ENCODE assay signal across 8 mouse cellular contexts in genomic region chr11:17160242-17160641, GRCm38 (mm10). TPM values are rescaled to one million over a fixed set of nuclear protein-coding genes. Genes with fewer than 3 reads are reported as not detected.
DNase-seq lines count a peak whose midpoint lies in the region; ATAC-seq and TF ChIP-seq lines count a peak whose summit lies in the region.

No protein-coding gene starts in this region.

- H3K9ac ChIP-seq in hindbrain, postnatal 0 days (replicated peaks; ENCODE audit: low read length): peak overlapping the region; percentile 97

- H3K9me3 ChIP-seq in hindbrain, postnatal 0 days (ENCODE audit: low read length): no peaks in the 10 kb centered on the region

- DNase-seq in gastrocnemius, adult 18-20 months (ENCODE audit: low spot score): peak; percentile 63
- no peak for DNase-seq in gastrocnemius, postnatal 36 days
- peak; percentile 76 for DNase-seq in cerebellum, adult 9-11 months
- peak; percentile 31 to 45 for DNase-seq in frontal cortex, postnatal 14 days (ENCODE audit: low spot score in 2 of 2)
- DNase-seq in hindbrain, postnatal 0 days (ENCODE audit: low spot score): peak; percentile 84
- peak; percentile 50 to 52 for DNase-seq in left cerebral cortex, adult 9 months (ENCODE audit: low spot score in 2 of 2)
- peak; percentile 32 for DNase-seq in right cerebral cortex, postnatal 14 days

- 1% methylated on average over 12 of the region's 12 CpGs for WGBS in hindbrain, postnatal 0 days

- peak overlapping the region; percentile 96 for H3K27ac ChIP-seq in hindbrain, postnatal 0 days

- no peaks in the 10 kb centered on the region for H3K27me3 ChIP-seq in hindbrain, postnatal 0 days (ENCODE audit: insufficient read depth, low read length)

- ATAC-seq in hindbrain, postnatal 0 days: peak; percentile 35; the same call in 1 of the 2 replicates
- peak; percentile 66 for ATAC-seq in megakaryocyte, adult 5-6 weeks (ENCODE audit: poor library complexity, severe bottlenecking)

- H3K4me1 ChIP-seq in hindbrain, postnatal 0 days (ENCODE audit: insufficient read depth, low read length): peaks cover 14% of the 10 kb centered on the region

- intact Hi-C loops in gastrocnemius, postnatal 36 days (cut with DNase I): loop anchor here (5.0 kb wide), 1 partner anchor 52 kb away; the partner anchor contains the start of gene Pno1

- H3K4me3 ChIP-seq in hindbrain, postnatal 0 days (ENCODE audit: low read length): peak overlapping the region; percentile 91

- no peaks in the 10 kb centered on the region for H3K36me3 ChIP-seq in hindbrain, postnatal 0 days (ENCODE audit: insufficient read depth, low read length)

- peak overlapping the region; percentile 68 for H3K4me2 ChIP-seq in hindbrain, postnatal 0 days (ENCODE audit: low read depth, low read length)

- peak; percentile 83 for TF ChIP-seq CTCF in hindbrain, postnatal 0 days (IDR thresholded peaks at IDR 0.05; ENCODE audit: low read depth)

RNA-seq across cellular contexts. Expression of gene Ppp3r1, which starts 1.2 kb away (rescaled TPM):
- total RNA-seq in gastrocnemius, adult 18-20 months (2021): 100 to 1,000 TPM; 137 to 146 TPM
- 100 to 1,000 TPM; 146 to 163 TPM for total RNA-seq in gastrocnemius, postnatal 36 days (2021)
- total RNA-seq in hindbrain, postnatal 0 days (2014; rRNA removed): 90.3 and 94.7 TPM in 2 replicates
- polyA plus RNA-seq in hindbrain, postnatal 0 days (2015; fragmentation: Nextera tagmentation; extraction: Ambion mirVana): 260 and 268 TPM in 2 replicates
- 66.9 and 72.9 TPM in 2 replicates for total RNA-seq in megakaryocyte, adult 5-6 weeks (2015)
- 79.8 and 91.7 TPM in 2 replicates for total RNA-seq in megakaryocyte, adult 5-6 weeks (2017)

RNA-seq across cellular contexts. Expression of gene Wdr92, which starts 21.7 kb away (rescaled TPM):
- total RNA-seq in gastrocnemius, adult 18-20 months (2021): 1 to 10 TPM; 7.5 to 9.0 TPM
- 1 to 10 TPM; 7.1 to 7.4 TPM for total RNA-seq in gastrocnemius, postnatal 36 days (2021)
- 10.7 and 11.6 TPM in 2 replicates for total RNA-seq in hindbrain, postnatal 0 days (2014; rRNA removed)
- 11.4 and 13.1 TPM in 2 replicates for polyA plus RNA-seq in hindbrain, postnatal 0 days (2015; fragmentation: Nextera tagmentation; extraction: Ambion mirVana)
- 9.2 and 13.9 TPM in 2 replicates for total RNA-seq in megakaryocyte, adult 5-6 weeks (2015)
- total RNA-seq in megakaryocyte, adult 5-6 weeks (2017): 13.6 and 16.4 TPM in 2 replicates

RNA-seq across cellular contexts. Expression of gene Pno1, which starts 51.1 kb away (rescaled TPM):
- total RNA-seq in gastrocnemius, adult 18-20 months (2021): 10 to 100 TPM; 53.3 to 53.4 TPM
- 10 to 100 TPM; 42.6 to 45.7 TPM for total RNA-seq in gastrocnemius, postnatal 36 days (2021)
- total RNA-seq in hindbrain, postnatal 0 days (2014; rRNA removed): 14.8 and 25.0 TPM in 2 replicates
- polyA plus RNA-seq in hindbrain, postnatal 0 days (2015; fragmentation: Nextera tagmentation; extraction: Ambion mirVana): 56.4 and 60.9 TPM in 2 replicates
- total RNA-seq in megakaryocyte, adult 5-6 weeks (2015): 27.7 and 32.5 TPM in 2 replicates
- total RNA-seq in megakaryocyte, adult 5-6 weeks (2017): 40.7 and 49.6 TPM in 2 replicates

Comparison
In these comparisons a context has a peak if more than half of its experiments do, and no peak if none do; other contexts are left out.
1. DNase-seq: peak in gastrocnemius, adult 18-20 months (single experiment), cerebellum, adult 9-11 months (single experiment), frontal cortex, postnatal 14 days (2 of 2), hindbrain, postnatal 0 days (single experiment), left cerebral cortex, adult 9 months (2 of 2) and right cerebral cortex, postnatal 14 days (single experiment); none in gastrocnemius, postnatal 36 days (0 of 2).